Mouse (Mus musculus) retina, embryonic 14.5 days (tissue): ENCODE results near the gene Gsn.

Source experiments
- DNase-seq: peaks from one replicate; pipeline ENCODE4 v3.0.0-alpha.2; 2015; ENCODE audit warnings: low spot score

Gene Gsn

GRCm38 (mm10) chr2:35255885-35256833, at the start of gene Gsn:
Gene Gsn (plus strand): TSS chr2:35256380.
- peak; percentile 68 for DNase-seq

GRCm38 (mm10) chr2:35206761-35207160, 49.4 kb upstream of the Gsn start:
- no peak for DNase-seq

GRCm38 (mm10) chr2:35208054-35208453, 48.1 kb upstream of the Gsn start:
- no peak for DNase-seq

- no peak for DNase-seq
Observed at GRCm38 (mm10) chr2:35208931-35209665, 47.1 kb upstream of the Gsn start.

GRCm38 (mm10) chr2:35211681-35212080, 44.5 kb upstream of the Gsn start:
- DNase-seq, result no peak

- no peak for DNase-seq
Observed at GRCm38 (mm10) chr2:35213345-35213910, 42.8 kb upstream of the Gsn start.

GRCm38 (mm10) chr2:35214881-35215358, 41.3 kb upstream of the Gsn start:
- DNase-seq, result peak; percentile 95

- DNase-seq, result no peak
Observed at GRCm38 (mm10) chr2:35215363-35215762, 40.8 kb upstream of the Gsn start.

GRCm38 (mm10) chr2:35216701-35217100, 39.5 kb upstream of the Gsn start:
- no peak for DNase-seq

GRCm38 (mm10) chr2:35218736-35219135, 37.4 kb upstream of the Gsn start:
- DNase-seq, result no peak

GRCm38 (mm10) chr2:35222822-35223391, 33.3 kb upstream of the Gsn start:
- no peak for DNase-seq

- no peak for DNase-seq
Observed at GRCm38 (mm10) chr2:35224285-35224684, 31.9 kb upstream of the Gsn start.

GRCm38 (mm10) chr2:35228145-35228544, 28.0 kb upstream of the Gsn start:
- DNase-seq, result no peak

- no peak for DNase-seq
Observed at GRCm38 (mm10) chr2:35230215-35230614, 26.0 kb upstream of the Gsn start.

- no peak for DNase-seq
Observed at GRCm38 (mm10) chr2:35231871-35232270, 24.3 kb upstream of the Gsn start.

GRCm38 (mm10) chr2:35232595-35233445, 23.4 kb upstream of the Gsn start:
- no peak for DNase-seq

GRCm38 (mm10) chr2:35233898-35234297, 22.3 kb upstream of the Gsn start:
- no peak for DNase-seq

GRCm38 (mm10) chr2:35235021-35235420, 21.2 kb upstream of the Gsn start:
- no peak for DNase-seq

GRCm38 (mm10) chr2:35244241-35244640, 11.9 kb upstream of the Gsn start:
- no peak for DNase-seq

- no peak for DNase-seq
Observed at GRCm38 (mm10) chr2:35247763-35248162, 8.4 kb upstream of the Gsn start.

GRCm38 (mm10) chr2:35252733-35253132, 3.4 kb upstream of the Gsn start:
- no peak for DNase-seq
